Mouse (Mus musculus): ENCODE data around the gene Gm5447. TPM values are rescaled to one million over a fixed set of nuclear protein-coding genes. Genes with fewer than 3 reads are reported as not detected.

Gene Gm5447
- polyA plus RNA-seq, 1 experiment from 2014 or later = not detected

- Histone ChIP-seq H3K9ac (ENCODE audit: low read length) (no peak overlapping the region), H3K4me3 (ENCODE audit: low read depth, low read length) (no peak overlapping the region), H3K27me3 (ENCODE audit: control insufficient read depth, insufficient read depth, low read length) (no peaks in the 10 kb centered on the region), H3K4me2 (ENCODE audit: low read depth, low read length, severe bottlenecking) (no peak overlapping the region), H3K4me1 (replicated peaks; ENCODE audit: control insufficient read depth, insufficient read depth, low read length) (0 out of 2 replicates have a peak, but pooled peaks cover 2% of the 10 kb centered on the region), H3K36me3 (ENCODE audit: control insufficient read depth, insufficient read depth, low read length) (no peaks in the 10 kb centered on the region), H3K27ac (ENCODE audit: low read depth, low read length) (no peak overlapping the region), H3K9me3 (ENCODE audit: control insufficient read depth, low read length) (no peaks in the 10 kb centered on the region)
- 70% methylated on average over 8 of the region's 8 CpGs for WGBS
- no peak for ATAC-seq (replicated peaks; ENCODE audit: low FRiP score)
- DNase-seq (ENCODE audit: low spot score) = no peak
Observed at GRCm38 (mm10) chr13:30976536-30977084, 2.6 kb downstream of the Gm5447 start.

- Histone ChIP-seq H3K27ac (ENCODE audit: low read depth, low read length) (no peak overlapping the region), H3K4me1 (replicated peaks; ENCODE audit: control insufficient read depth, insufficient read depth, low read length) (no peaks in the 10 kb centered on the region), H3K4me3 (ENCODE audit: low read depth, low read length) (no peak overlapping the region), H3K4me2 (ENCODE audit: low read depth, low read length, severe bottlenecking) (no peak overlapping the region), H3K36me3 (ENCODE audit: control insufficient read depth, insufficient read depth, low read length) (no peaks in the 10 kb centered on the region), H3K9me3 (ENCODE audit: control insufficient read depth, low read length) (no peaks in the 10 kb centered on the region), H3K9ac (ENCODE audit: low read length) (no peak overlapping the region), H3K27me3 (ENCODE audit: control insufficient read depth, insufficient read depth, low read length) (no peaks in the 10 kb centered on the region)
- no peak for ATAC-seq (replicated peaks; ENCODE audit: low FRiP score)
- WGBS = 65% methylated on average over 4 of the region's 4 CpGs
- no peak for DNase-seq (ENCODE audit: low spot score)
Observed at GRCm38 (mm10) chr13:30978224-30978623, 4.2 kb downstream of the Gm5447 start.

GRCm38 (mm10) chr13:30981666-30982065 lies 7.7 kb downstream of the Gm5447 start:
- H3K27me3 ChIP-seq (ENCODE audit: control insufficient read depth, insufficient read depth, low read length) = no peaks in the 10 kb centered on the region
- 71% methylated on average over 1 of the region's 1 CpGs for WGBS
- no peaks in the 10 kb centered on the region; the same call in 1 of the 2 replicates for H3K4me1 ChIP-seq (replicated peaks; ENCODE audit: control insufficient read depth, insufficient read depth, low read length)
- H3K4me2 ChIP-seq (ENCODE audit: low read depth, low read length, severe bottlenecking) = no peak overlapping the region
- H3K4me3 ChIP-seq (ENCODE audit: low read depth, low read length) = no peak overlapping the region
- no peaks in the 10 kb centered on the region for H3K36me3 ChIP-seq (ENCODE audit: control insufficient read depth, insufficient read depth, low read length)
- ATAC-seq (replicated peaks; ENCODE audit: low FRiP score) (0 out of 2 replicates have a peak, but pooled peaks have one; percentile 66), DNase-seq (ENCODE audit: low spot score) (no peak)
- no peaks in the 10 kb centered on the region for H3K9me3 ChIP-seq (ENCODE audit: control insufficient read depth, low read length)
- no peak overlapping the region for H3K27ac ChIP-seq (ENCODE audit: low read depth, low read length)
- H3K9ac ChIP-seq (ENCODE audit: low read length) = no peak overlapping the region

- Histone ChIP-seq H3K27ac (ENCODE audit: low read depth, low read length) (no peak overlapping the region), H3K9me3 (ENCODE audit: control insufficient read depth, low read length) (no peaks in the 10 kb centered on the region), H3K4me2 (ENCODE audit: low read depth, low read length, severe bottlenecking) (peak overlapping the region; percentile 58), H3K4me1 (replicated peaks; ENCODE audit: control insufficient read depth, insufficient read depth, low read length) (no peaks in the 10 kb centered on the region; the same call in 1 of the 2 replicates), H3K9ac (ENCODE audit: low read length) (no peak overlapping the region; the same call in 1 of the 2 replicates), H3K36me3 (ENCODE audit: control insufficient read depth, insufficient read depth, low read length) (no peaks in the 10 kb centered on the region), H3K27me3 (ENCODE audit: control insufficient read depth, insufficient read depth, low read length) (no peaks in the 10 kb centered on the region), H3K4me3 (ENCODE audit: low read depth, low read length) (peak overlapping the region; percentile 20)
- WGBS = 25% methylated on average over 13 of the region's 13 CpGs
- no peak for ATAC-seq (replicated peaks; ENCODE audit: low FRiP score)
- DNase-seq (ENCODE audit: low spot score) = no peak
Observed at GRCm38 (mm10) chr13:30985275-30985597, 11.2 kb downstream of the Gm5447 start.

- 17% methylated on average over 27 of the region's 27 CpGs for WGBS
- DNase-seq (ENCODE audit: low spot score) = peak; percentile 64
- no peak overlapping the region for H3K27ac ChIP-seq (ENCODE audit: low read depth, low read length)
Observed at GRCm38 (mm10) chr13:30985598-30986466, 11.8 kb downstream of the Gm5447 start.

GRCm38 (mm10) chr13:30986934-30987455 lies 13.0 kb downstream of the Gm5447 start:
- no peaks in the 10 kb centered on the region for H3K36me3 ChIP-seq (ENCODE audit: control insufficient read depth, insufficient read depth, low read length)
- no peaks in the 10 kb centered on the region; the same call in 1 of the 2 replicates for H3K4me1 ChIP-seq (replicated peaks; ENCODE audit: control insufficient read depth, insufficient read depth, low read length)
- ATAC-seq (replicated peaks; ENCODE audit: low FRiP score) (no peak), DNase-seq (ENCODE audit: low spot score) (no peak)
- no peak overlapping the region for H3K4me3 ChIP-seq (ENCODE audit: low read depth, low read length)
- H3K9me3 ChIP-seq (ENCODE audit: control insufficient read depth, low read length) = no peaks in the 10 kb centered on the region
- 73% methylated on average over 10 of the region's 10 CpGs for WGBS
- H3K27me3 ChIP-seq (ENCODE audit: control insufficient read depth, insufficient read depth, low read length) = no peaks in the 10 kb centered on the region
- H3K27ac ChIP-seq (ENCODE audit: low read depth, low read length) = no peak overlapping the region
- H3K9ac ChIP-seq (ENCODE audit: low read length) = no peak overlapping the region
- H3K4me2 ChIP-seq (ENCODE audit: low read depth, low read length, severe bottlenecking) = no peak overlapping the region

More at GRCm38 (mm10) chr13:30985598-30986466, 11.8 kb downstream of the Gm5447 start:
- H3K4me1 ChIP-seq (replicated peaks; ENCODE audit: control insufficient read depth, insufficient read depth, low read length) = no peaks in the 10 kb centered on the region; the same call in 1 of the 2 replicates
- peak overlapping the region; percentile 41 for H3K9ac ChIP-seq (ENCODE audit: low read length)
- H3K4me2 ChIP-seq (ENCODE audit: low read depth, low read length, severe bottlenecking) = peak overlapping the region; percentile 58
- H3K36me3 ChIP-seq (ENCODE audit: control insufficient read depth, insufficient read depth, low read length) = no peaks in the 10 kb centered on the region
- no peaks in the 10 kb centered on the region for H3K9me3 ChIP-seq (ENCODE audit: control insufficient read depth, low read length)
- ATAC-seq (replicated peaks; ENCODE audit: low FRiP score) = peak; percentile 55; the same call in 1 of the 2 replicates
- no peaks in the 10 kb centered on the region for H3K27me3 ChIP-seq (ENCODE audit: control insufficient read depth, insufficient read depth, low read length)
- H3K4me3 ChIP-seq (ENCODE audit: low read depth, low read length) = peak overlapping the region; percentile 20

- H3K27ac ChIP-seq (ENCODE audit: low read depth, low read length) = no peak overlapping the region
- H3K4me1 ChIP-seq (replicated peaks; ENCODE audit: control insufficient read depth, insufficient read depth, low read length) = no peaks in the 10 kb centered on the region; the same call in 1 of the 2 replicates
- no peak overlapping the region for H3K4me2 ChIP-seq (ENCODE audit: low read depth, low read length, severe bottlenecking)
- no peaks in the 10 kb centered on the region for H3K36me3 ChIP-seq (ENCODE audit: control insufficient read depth, insufficient read depth, low read length)
- WGBS = 88% methylated on average over 2 of the region's 2 CpGs
- ATAC-seq (replicated peaks; ENCODE audit: low FRiP score) = no peak
- no peak for DNase-seq (ENCODE audit: low spot score)
- H3K27me3 ChIP-seq (ENCODE audit: control insufficient read depth, insufficient read depth, low read length) = no peaks in the 10 kb centered on the region
- H3K9me3 ChIP-seq (ENCODE audit: control insufficient read depth, low read length) = no peaks in the 10 kb centered on the region
- H3K9ac ChIP-seq (ENCODE audit: low read length) = no peak overlapping the region
- H3K4me3 ChIP-seq (ENCODE audit: low read depth, low read length) = no peak overlapping the region
Observed at GRCm38 (mm10) chr13:30987686-30988085, 13.7 kb downstream of the Gm5447 start.

- no peak for DNase-seq (ENCODE audit: low spot score)
- Histone ChIP-seq H3K9ac (ENCODE audit: low read length) (no peak overlapping the region), H3K4me2 (ENCODE audit: low read depth, low read length, severe bottlenecking) (no peak overlapping the region), H3K36me3 (ENCODE audit: control insufficient read depth, insufficient read depth, low read length) (no peaks in the 10 kb centered on the region), H3K27me3 (ENCODE audit: control insufficient read depth, insufficient read depth, low read length) (no peaks in the 10 kb centered on the region), H3K4me1 (replicated peaks; ENCODE audit: control insufficient read depth, insufficient read depth, low read length) (no peaks in the 10 kb centered on the region; the same call in 1 of the 2 replicates), H3K4me3 (ENCODE audit: low read depth, low read length) (no peak overlapping the region), H3K9me3 (ENCODE audit: control insufficient read depth, low read length) (no peaks in the 10 kb centered on the region), H3K27ac (ENCODE audit: low read depth, low read length) (no peak overlapping the region)
- ATAC-seq (replicated peaks; ENCODE audit: low FRiP score) = no peak
- 87% methylated on average over 10 of the region's 10 CpGs for WGBS
Observed at GRCm38 (mm10) chr13:30989710-30990109, 15.7 kb downstream of the Gm5447 start.

All from forebrain, embryonic 11.5 days (tissue).